Mouse (Mus musculus): ENCODE results near the gene Smr2. TPM values are rescaled to one million over a fixed set of nuclear protein-coding genes. Genes with fewer than 3 reads are reported as not detected.
"Not testable (repeated sequence)": the region's sequence is repeated elsewhere in the genome, so short reads cannot be mapped to it uniquely, and the experiment has no call there.

The Smr2 gene
- polyA plus RNA-seq (2014; fragmentation: Nextera tagmentation; extraction: Ambion mirVana), result not detected in 2 replicates

- H3K36me3 ChIP-seq (ENCODE audit: control insufficient read depth, insufficient read depth, low read length); H3K9ac ChIP-seq (ENCODE audit: low read length); H3K27me3 ChIP-seq (ENCODE audit: control insufficient read depth, insufficient read depth, low read length); H3K27ac ChIP-seq (ENCODE audit: low read depth, low read length); DNase-seq (ENCODE audit: low spot score); H3K4me3 ChIP-seq (ENCODE audit: low read depth, low read length); H3K4me1 ChIP-seq (ENCODE audit: control insufficient read depth, insufficient read depth, low read length); ATAC-seq (ENCODE audit: insufficient read depth, low FRiP score, low TSS enrichment); H3K9me3 ChIP-seq (ENCODE audit: control insufficient read depth, low read length); H3K4me2 ChIP-seq (ENCODE audit: low read depth): not testable (repeated sequence)
Observed at GRCm38 (mm10) chr5:88086256-88086655, at the start of gene Smr2. Gene Smr2 (plus strand): TSS chr5:88086556.

- no peak within 1 kb of the TSS for H3K9ac ChIP-seq (ENCODE audit: low read length)
- no peaks in the 10 kb centered on the region for H3K9me3 ChIP-seq (ENCODE audit: control insufficient read depth, low read length)
- no peak within 1 kb of the TSS for H3K4me2 ChIP-seq (ENCODE audit: low read depth)
- no peak for DNase-seq (ENCODE audit: low spot score)
- no peaks in the 10 kb centered on the region for H3K27me3 ChIP-seq (ENCODE audit: control insufficient read depth, insufficient read depth, low read length)
- ATAC-seq (ENCODE audit: insufficient read depth, low FRiP score, low TSS enrichment), result no peak
- no peak within 1 kb of the TSS for H3K27ac ChIP-seq (ENCODE audit: low read depth, low read length)
- H3K36me3 ChIP-seq (ENCODE audit: control insufficient read depth, insufficient read depth, low read length), result no peaks in the 10 kb centered on the region
- H3K4me1 ChIP-seq (ENCODE audit: control insufficient read depth, insufficient read depth, low read length), result no peaks in the 10 kb centered on the region
- no peak within 1 kb of the TSS for H3K4me3 ChIP-seq (ENCODE audit: low read depth, low read length)
- 87% methylated on average over 1 of the region's 1 CpGs for WGBS
Observed at GRCm38 (mm10) chr5:88111430-88111829, 25.1 kb downstream of the Smr2 start, which contains the start of gene Gm11116. Gene Gm11116 (minus strand): TSS chr5:88111530.

DNA sequence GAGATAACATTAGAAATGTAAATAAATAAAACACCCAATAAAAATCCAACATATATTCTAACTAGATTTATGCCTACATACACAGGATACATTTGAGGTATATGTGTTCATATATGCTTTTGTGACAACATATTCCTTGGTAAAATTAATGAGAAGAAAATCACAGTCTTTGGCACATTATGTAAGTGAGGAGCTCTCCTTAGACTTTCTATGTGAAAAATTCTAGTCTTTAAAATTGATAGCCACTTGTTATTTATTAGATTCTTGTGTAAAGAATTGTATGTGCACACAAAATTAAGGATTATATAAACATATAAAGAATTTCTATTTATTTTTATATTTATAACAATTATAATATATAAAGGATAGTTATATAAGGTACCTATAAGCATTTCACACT lies 67.6 kb downstream of the Smr2 start, which contains the start of gene Gm11115:
Gene Gm11115, minus strand, starts transcription at position 101 of the 400 bp plus-strand sequence.
- no peak within 1 kb of the TSS for H3K4me2 ChIP-seq (ENCODE audit: low read depth)
- H3K4me1 ChIP-seq (ENCODE audit: control insufficient read depth, insufficient read depth, low read length), result no peaks in the 10 kb centered on the region
- DNase-seq (ENCODE audit: low spot score) (no peak), ATAC-seq (ENCODE audit: insufficient read depth, low FRiP score, low TSS enrichment) (no peak)
- H3K9me3 ChIP-seq (ENCODE audit: control insufficient read depth, low read length), result no peaks in the 10 kb centered on the region
- no peaks in the 10 kb centered on the region for H3K36me3 ChIP-seq (ENCODE audit: control insufficient read depth, insufficient read depth, low read length)
- no peak within 1 kb of the TSS for H3K9ac ChIP-seq (ENCODE audit: low read length)
- no peak within 1 kb of the TSS for H3K4me3 ChIP-seq (ENCODE audit: low read depth, low read length)
- H3K27ac ChIP-seq (ENCODE audit: low read depth, low read length), result no peak within 1 kb of the TSS
- H3K27me3 ChIP-seq (ENCODE audit: control insufficient read depth, insufficient read depth, low read length), result no peaks in the 10 kb centered on the region

Other genes with a start within 250 kb of the Smr2 start
- not detected in 2 replicates for gene Odam, start 201.5 kb upstream of the Smr2 start, polyA plus RNA-seq (2014; fragmentation: Nextera tagmentation; extraction: Ambion mirVana)
- gene Csn3, start 161.0 kb upstream of the Smr2 start, polyA plus RNA-seq (2014; fragmentation: Nextera tagmentation; extraction: Ambion mirVana), result 1.0 TPM in 1 of 2 replicates, not detected in the other
- gene 2310003L06Rik, start 117.1 kb upstream of the Smr2 start, polyA plus RNA-seq (2014; fragmentation: Nextera tagmentation; extraction: Ambion mirVana), result not detected in 2 replicates
- not detected in 2 replicates for gene Gm28434, start 117.0 kb upstream of the Smr2 start, polyA plus RNA-seq (2014; fragmentation: Nextera tagmentation; extraction: Ambion mirVana)
- not detected in 2 replicates for gene Cabs1, start 107.1 kb upstream of the Smr2 start, polyA plus RNA-seq (2014; fragmentation: Nextera tagmentation; extraction: Ambion mirVana)
- gene Smr3a, start 84.0 kb upstream of the Smr2 start, polyA plus RNA-seq (2014; fragmentation: Nextera tagmentation; extraction: Ambion mirVana), result not detected in 2 replicates
- gene Gm11116, start 25.0 kb downstream of the Smr2 start, polyA plus RNA-seq (2014; fragmentation: Nextera tagmentation; extraction: Ambion mirVana), result not detected in 2 replicates
- not detected in 2 replicates for gene Gm11115, start 67.5 kb downstream of the Smr2 start, polyA plus RNA-seq (2014; fragmentation: Nextera tagmentation; extraction: Ambion mirVana)
- gene Gm7714, start 182.4 kb downstream of the Smr2 start, polyA plus RNA-seq (2014; fragmentation: Nextera tagmentation; extraction: Ambion mirVana), result not detected in 2 replicates
- gene Prol1, start 230.8 kb downstream of the Smr2 start, polyA plus RNA-seq (2014; fragmentation: Nextera tagmentation; extraction: Ambion mirVana), result not detected in 2 replicates

All from neural tube, embryonic 11.5 days (tissue).